Mouse (Mus musculus): ENCODE measurements around the gene Pitpnb. TPM values are rescaled to one million over a fixed set of nuclear protein-coding genes. Genes with fewer than 3 reads are reported as not detected.

Gene Pitpnb
- 10 to 100 TPM; 64.5 TPM for polyA plus RNA-seq (2017; shearing (Covaris generic))

DNA sequence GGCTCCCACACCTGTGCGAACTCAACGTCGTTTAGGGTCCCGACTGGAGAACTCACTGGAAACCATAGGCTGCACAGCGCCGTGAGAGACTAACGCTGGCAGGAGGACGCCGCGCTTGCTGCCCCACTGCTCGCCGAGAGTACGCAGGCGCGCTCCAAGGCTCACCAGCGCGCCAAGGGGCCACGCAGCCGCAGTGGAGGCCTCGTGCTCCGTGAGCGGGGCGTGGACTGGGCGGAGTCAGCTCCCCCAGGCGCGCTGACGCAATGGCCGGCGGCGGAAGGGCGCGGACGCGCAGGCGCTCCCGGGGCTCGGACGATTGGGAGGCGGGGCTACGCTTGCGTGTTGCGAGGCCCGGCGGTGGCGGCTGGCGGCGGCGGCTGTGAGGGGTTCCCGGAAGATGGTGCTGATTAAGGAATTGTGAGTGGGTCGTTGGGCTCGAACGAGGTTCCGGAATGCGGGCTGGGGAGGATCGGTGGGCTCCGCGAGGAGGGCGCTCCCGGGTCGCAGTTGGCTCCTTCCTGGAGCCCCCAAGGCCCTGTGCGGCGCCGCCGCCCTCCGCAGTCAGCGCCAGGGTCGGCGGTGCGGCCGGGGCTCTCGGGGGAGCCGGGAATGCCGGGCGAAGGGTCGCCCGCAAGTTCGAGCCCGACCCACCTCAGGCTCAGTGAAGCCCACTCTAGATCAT lies at the start of gene Pitpnb:
Gene Pitpnb, plus strand, starts transcription at position 347 of the 682 bp plus-strand sequence.
- ATAC-seq, result peak; percentile 89

DNA sequence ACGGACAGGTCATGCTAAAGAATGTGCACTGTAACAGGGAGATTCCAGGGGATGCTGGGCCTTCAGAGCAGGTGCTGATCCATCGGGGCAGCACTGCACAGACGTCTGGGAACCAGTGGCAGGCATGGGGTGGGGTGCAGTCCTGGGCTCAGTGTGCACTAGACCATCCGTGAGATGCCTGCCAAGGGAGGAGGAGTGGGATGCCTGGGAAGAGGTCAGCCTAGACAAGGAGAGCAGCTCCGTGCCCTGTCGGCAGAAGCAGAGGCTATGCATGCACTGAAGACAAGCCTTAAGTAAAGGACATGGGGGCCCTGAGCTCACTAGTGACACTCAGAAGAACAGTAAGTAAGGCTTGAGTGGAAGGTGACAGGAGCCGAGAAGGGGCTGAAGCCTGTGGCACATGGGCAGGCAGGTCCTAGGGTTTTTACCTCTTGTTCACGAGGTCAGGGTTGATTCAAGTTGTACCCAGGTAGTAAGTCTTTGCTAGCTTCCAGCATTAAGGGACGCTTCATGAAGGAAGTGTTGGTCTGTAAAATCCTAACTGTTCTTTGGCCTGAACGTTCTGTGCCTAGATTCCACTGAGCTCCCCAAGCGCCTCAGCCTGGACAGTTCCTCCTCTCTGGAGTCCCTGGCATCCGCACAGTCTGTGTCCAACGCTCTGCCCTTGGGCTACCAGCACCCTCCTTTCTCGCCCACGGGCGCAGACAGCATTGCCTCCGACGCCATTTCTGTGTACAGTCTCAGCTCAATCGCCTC lies 46.0 kb upstream of the Pitpnb start:
- no peak for ATAC-seq

DNA sequence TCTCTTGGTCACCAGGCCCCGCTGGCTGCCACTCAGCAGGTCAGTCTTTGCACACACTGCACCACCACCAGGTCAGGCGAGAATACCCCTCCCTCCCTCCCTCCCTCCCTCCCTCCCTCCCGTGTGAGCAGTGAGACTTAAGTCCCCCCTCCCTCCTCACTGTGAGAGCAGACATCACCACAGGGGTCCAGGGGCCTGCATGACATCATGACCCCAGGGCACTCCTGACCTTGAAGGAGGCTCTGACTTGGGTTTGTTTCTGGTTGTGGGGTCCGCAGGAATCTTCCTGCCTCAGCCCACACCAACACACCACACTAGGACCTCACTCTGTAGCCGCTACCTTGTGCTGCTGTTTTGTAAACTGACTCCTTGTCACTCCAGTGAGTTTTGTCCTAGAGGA lies 43.0 kb upstream of the Pitpnb start:
- no peak for ATAC-seq

- ATAC-seq, result no peak
These were observed 42.1 kb upstream of the Pitpnb start for GRCm38 (mm10) chr5:111288486-111288885.

- ATAC-seq, result no peak
These were observed 40.5 kb upstream of the Pitpnb start for GRCm38 (mm10) chr5:111290071-111290470.

- ATAC-seq, result no peak
These were observed 38.9 kb upstream of the Pitpnb start for GRCm38 (mm10) chr5:111291639-111292038.

- no peak for ATAC-seq
These were observed 32.8 kb upstream of the Pitpnb start for GRCm38 (mm10) chr5:111297801-111298200.

DNA sequence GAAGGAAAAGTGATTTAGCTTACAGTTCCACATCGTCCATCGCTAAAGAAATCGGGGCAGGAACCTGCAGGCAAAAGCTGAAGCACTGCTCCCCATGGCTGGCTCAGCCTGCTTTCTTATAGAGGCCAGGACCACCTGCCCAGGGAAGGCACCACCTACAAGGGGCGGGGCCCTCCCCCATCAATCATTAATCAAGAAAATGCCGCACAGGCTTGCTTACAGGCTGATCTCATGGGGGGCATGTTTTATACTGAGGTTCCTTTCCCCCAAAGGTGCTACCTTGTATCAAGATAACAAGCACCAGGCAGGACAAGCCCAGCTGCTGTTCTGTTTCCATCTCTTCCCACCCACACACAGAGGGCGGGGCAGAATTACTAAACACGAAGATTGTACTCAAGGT lies 31.9 kb upstream of the Pitpnb start:
- ATAC-seq, result no peak

DNA sequence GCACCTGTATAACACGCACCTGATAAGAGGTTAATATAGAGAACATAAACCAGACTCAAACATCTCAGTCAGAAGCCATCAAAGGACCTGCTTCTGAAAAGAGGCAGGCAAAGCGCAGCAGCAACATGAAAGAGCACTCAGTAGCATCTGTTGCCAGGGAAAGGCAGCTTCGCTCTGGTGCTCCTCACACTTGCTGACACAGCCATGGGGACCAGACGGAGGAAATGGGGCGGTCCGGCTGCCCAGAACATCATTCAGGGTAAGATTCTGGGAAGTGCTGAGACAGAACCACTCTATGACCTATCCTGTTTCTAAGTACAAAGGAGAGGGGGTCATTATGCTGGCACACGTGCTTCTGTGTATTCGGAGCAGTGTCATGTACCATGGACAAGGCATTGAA lies 29.8 kb upstream of the Pitpnb start:
- no peak for ATAC-seq

GRCm38 (mm10) chr5:111301736-111302135 lies 28.8 kb upstream of the Pitpnb start:
- ATAC-seq, result no peak

GRCm38 (mm10) chr5:111304730-111305129 lies 25.8 kb upstream of the Pitpnb start:
- no peak for ATAC-seq

DNA sequence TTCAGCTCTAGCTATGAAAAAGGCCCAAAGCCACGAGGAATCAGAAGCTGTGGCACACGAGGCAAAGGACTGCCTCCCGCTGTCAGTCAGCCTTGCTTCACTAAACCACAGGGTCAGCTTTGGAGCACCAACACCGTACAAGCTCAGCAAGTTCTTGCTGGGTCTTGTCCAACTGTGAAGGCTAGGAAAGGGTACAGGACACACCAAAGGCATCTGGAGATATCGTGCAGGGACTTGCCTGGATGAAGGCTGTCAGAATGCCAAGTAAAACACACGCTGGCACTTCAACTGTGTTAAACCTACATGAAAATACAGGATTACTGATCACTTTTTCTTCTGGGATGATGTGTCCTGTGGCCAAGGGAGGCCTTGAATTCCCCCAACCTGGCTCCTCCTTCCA lies 20.4 kb upstream of the Pitpnb start:
- no peak for ATAC-seq

DNA sequence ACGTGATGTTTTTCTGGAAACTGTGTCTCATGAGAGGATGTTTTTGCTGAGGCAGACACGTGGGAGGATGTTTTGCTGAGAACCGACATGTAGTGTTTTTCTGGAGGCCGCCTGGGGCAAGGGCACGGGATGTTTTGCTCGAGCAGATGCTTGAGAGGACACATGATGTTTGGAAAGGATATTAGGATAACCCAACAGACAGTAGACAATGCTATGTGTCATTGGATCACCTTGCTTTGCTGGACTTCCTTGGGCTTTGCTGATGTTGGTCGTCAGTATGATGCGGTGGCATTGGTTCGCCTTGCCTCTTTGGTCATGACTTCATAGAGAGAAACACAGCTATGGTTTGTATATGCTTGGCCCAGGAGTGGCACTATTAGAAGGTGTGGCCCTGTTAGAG lies 16.7 kb upstream of the Pitpnb start:
- ATAC-seq, result no peak

GRCm38 (mm10) chr5:111315061-111315460 lies 15.5 kb upstream of the Pitpnb start:
- no peak for ATAC-seq

GRCm38 (mm10) chr5:111317526-111317925 lies 13.0 kb upstream of the Pitpnb start:
- ATAC-seq, result no peak

DNA sequence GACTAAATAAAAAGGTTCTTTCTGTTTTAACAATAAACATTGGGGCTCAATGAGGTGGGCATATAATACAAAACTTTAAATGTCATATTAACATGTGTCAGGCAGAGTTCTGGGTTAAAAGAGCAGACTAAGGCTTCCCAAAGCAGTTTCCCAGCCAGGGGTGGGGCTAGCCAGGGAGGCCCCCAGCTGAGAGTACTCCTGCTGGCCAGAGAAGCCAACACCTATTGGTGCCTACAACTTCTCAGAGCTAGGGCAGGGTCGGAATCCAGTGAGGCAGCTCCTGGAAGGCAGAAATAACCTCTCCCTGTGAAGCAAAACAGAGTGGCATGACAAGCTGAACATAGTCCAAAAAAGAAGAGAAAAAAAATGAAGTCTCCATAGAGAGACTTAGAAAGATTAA lies 11.6 kb upstream of the Pitpnb start:
- ATAC-seq, result no peak

- ATAC-seq, result no peak
These were observed 4.8 kb upstream of the Pitpnb start for GRCm38 (mm10) chr5:111325813-111326212.

DNA sequence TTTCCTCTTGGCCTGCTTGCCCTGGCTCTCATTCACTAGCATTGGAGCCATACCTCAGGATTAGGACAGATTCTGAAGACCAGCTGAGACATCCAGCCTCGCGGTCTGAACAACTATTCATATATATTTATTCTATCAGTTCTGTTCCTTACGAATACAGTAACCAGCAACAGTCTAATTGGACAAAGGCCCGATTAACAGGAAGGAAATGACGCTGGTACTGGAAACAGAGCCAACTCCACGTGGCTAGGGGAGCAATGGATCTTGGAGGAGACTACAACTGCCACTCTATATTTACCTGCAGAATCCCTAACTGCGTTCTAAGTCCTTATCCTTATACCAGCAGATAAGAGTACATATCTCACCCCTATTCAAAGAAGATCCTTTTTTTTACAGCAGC lies 3.1 kb upstream of the Pitpnb start:
- ATAC-seq, result no peak

- ATAC-seq, result no peak
These were observed 664 bp upstream of the Pitpnb start for GRCm38 (mm10) chr5:111329782-111330416.

DNA sequence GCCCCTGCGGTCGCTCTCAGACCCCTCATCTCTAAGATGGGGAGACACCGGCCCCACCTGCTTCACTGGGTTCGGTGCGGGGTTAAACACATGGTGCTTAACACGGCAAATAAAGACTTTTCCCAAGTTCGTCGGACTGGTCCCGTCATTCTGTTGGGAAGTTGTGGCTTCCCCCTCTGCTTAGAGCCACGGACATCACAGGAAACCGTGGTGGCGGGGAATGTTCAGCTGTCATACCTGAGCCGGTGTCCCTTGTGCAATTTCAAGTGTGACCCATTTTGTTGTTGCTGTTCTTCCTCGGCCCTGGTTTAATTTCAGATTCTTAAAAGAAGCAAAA lies 504 bp downstream of the Pitpnb start:
- peak; percentile 10 for ATAC-seq

DNA sequence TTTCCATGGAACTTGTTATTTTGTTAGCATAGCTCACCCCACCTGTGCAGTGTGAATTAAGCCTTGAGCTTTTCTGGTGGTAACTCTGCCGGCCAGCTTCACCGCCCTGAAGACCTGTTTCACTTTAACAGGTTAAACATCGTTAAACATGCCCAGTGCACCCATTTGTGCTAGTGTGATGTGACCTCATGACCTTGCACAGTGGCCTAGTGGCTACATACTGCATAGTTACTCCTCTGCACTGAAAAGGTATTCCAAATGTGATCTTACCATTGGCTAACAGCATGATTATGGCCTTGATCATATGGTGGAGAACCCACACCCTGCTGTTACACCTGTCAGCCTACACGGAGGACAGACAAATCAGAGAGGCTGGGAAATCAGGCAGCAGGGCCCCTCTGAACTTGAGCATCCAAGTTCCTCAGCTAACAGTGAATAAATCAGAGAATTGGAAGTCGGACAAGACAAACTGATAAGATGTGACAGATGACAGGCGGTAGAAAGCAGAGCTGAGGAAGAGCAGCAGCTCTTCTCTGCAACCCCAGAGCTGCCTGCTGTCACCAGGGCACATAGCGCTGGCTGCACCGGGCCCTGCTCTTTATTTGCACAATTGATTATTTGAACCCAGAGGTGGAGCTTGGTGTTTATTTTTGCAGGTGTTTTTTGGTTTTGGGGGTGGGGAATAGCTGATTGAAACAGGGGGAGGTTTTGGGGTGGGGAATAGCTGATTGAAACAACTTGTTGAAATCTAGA lies 5.6 kb downstream of the Pitpnb start:
- no peak for ATAC-seq

DNA sequence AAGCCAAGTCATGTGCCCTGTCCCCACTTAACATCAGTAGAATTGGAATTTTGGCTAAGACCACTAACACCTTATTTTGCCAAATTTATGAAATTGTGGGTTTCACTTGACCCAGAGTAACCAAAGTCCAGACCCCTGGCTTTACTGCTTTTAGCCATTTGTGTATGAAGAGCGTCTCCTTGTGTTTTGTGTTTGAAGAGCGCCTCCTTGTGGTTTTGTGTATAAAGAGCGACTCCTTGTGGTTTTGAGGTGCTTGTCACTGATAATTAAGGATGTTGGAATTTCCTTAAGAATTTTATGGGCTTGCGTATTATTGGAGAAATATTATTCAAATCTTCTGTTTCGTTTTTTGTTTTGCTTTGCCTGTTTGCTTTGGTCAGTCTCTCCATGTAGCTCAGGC lies 11.0 kb downstream of the Pitpnb start:
- ATAC-seq, result no peak

DNA sequence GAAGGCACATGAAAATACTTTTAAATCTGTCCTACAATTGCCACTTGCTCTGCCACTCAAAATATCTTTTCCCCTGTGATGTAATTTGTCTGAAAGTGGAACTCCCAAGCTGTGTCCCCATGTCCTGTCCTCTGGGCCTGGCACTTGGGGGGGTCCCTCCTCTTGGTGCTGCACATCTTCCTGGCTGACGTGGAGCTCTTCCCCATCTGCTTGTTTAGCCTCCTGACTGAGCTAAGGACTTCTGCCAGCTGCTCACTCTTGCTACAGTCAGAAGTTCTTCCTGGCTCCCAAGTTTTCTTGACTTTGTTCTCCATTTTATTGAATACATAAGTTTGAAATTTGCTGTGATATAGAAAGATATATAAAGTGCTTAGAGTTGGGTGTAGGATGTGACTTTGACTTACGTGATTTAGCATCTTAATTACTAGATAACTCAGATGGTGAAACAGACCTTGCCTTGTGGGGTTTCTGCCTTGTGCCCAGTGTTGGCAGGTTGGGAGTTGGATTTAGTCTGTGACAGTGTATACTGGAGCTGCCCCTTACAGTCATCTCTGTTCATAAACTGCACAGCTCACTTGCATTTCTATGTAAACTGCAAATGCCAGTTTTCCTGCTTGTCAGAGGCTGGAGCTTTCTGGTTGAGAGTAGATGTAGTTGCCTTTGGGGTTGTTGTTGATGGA lies 14.3 kb downstream of the Pitpnb start:
- ATAC-seq, result no peak

Data from activated CD4-positive, CD25-positive, alpha-beta regulatory T cell, adult 4 months (primary cell).